Comparison of ENCODE assay signal across 10 mouse cellular contexts in the genomic region with DNA sequence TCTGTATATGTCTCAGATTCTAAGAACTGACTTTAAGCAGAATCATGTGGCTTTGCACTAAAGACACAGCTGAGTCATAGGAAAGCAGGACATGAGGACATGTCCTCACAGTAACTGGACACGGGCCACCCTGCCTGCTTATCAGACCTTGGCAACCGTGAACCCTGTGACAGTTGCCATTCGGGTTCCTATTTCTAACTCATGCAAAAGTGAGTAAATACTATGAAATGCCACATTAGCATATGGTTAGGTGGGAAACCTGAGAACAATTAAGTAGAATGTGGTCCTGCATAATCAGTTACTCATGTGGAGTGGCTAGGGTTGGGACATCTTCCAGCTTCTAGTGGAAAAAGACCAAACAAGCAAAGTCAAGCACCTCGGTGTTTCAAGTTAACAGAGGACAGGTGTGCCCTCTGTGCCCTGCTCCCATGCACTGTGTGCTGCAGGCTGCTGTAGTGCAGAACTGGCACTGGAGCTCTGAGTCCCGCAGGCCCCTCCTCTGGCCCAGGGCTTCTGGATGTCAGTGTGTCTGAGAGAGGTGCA.
DNase-seq lines count a peak whose midpoint lies in the region; ATAC-seq lines count a peak whose summit lies in the region.
"Had no signal": no experiment of that assay in that cellular context is flagged by ENCODE, and none has a peak within 500 bp of the region (broad histone marks: within the 10 kb centered on the region; RNA-seq: fewer than 3 reads in every experiment).

No protein-coding gene starts in this region.

- no peaks in the 10 kb centered on the region for H3K27me3 ChIP-seq in kidney, embryonic 14.5 days (ENCODE audit: control insufficient read depth, insufficient read depth, low read length)
- H3K27me3 ChIP-seq: CH12.LX had no signal

- no peak overlapping the region for H3K27ac ChIP-seq in kidney, embryonic 14.5 days (ENCODE audit: low read depth, low read length)

- H3K9ac ChIP-seq in kidney, embryonic 14.5 days (ENCODE audit: low read depth, low read length) = no peak overlapping the region

- intact Hi-C loops in heart, postnatal 10 days (cut with DNase I) = loop anchor here (5.0 kb wide), 1 partner anchor 88 kb away; no protein-coding TSS in a partner anchor

- no peaks in the 10 kb centered on the region for H3K4me1 ChIP-seq in kidney, embryonic 14.5 days (ENCODE audit: control insufficient read depth, insufficient read depth, low read length)

- 90% methylated on average over 5 of the region's 5 CpGs for WGBS in kidney, embryonic 14.5 days

- ATAC-seq in frontal cortex, adult (ENCODE audit: low TSS enrichment) = peak; percentile 53; the same call in 1 of the 2 replicates
- ATAC-seq in kidney, embryonic 14.5 days (ENCODE audit: low FRiP score, low TSS enrichment) = no peak

- no peaks in the 10 kb centered on the region for H3K9me3 ChIP-seq in kidney, embryonic 14.5 days (ENCODE audit: control insufficient read depth, low read length)

- no peaks in the 10 kb centered on the region for H3K36me3 ChIP-seq in kidney, embryonic 14.5 days (ENCODE audit: control insufficient read depth, insufficient read depth, low read length)

- H3K4me3 ChIP-seq in kidney, embryonic 14.5 days (ENCODE audit: low read length) = no peak overlapping the region

- no peak for DNase-seq in frontal cortex, postnatal 25 days (ENCODE audit: low spot score in 2 of 2)
- DNase-seq in kidney, adult 9 months = peak; percentile 64
- peak; percentile 83 for DNase-seq in 416B (ENCODE audit: low read depth)
- peak; percentile 64 to 73 for DNase-seq in heart, postnatal 10 days
- no peak for DNase-seq in thymus, postnatal 25 days
- DNase-seq in T-cell, adult 2 months (ENCODE audit: low spot score) = no peak
- DNase-seq: layer of hippocampus, adult 9-11 months had no signal

- H3K4me2 ChIP-seq in kidney, embryonic 14.5 days (replicated peaks; ENCODE audit: low read depth, low read length) = no peak overlapping the region

Comparison
In these comparisons a context has a peak if more than half of its experiments do, and no peak if none do; other contexts are left out.
1. DNase-seq: peak in kidney, adult 9 months (single experiment), 416B (single experiment) and heart, postnatal 10 days (2 of 2); none in frontal cortex, postnatal 25 days (0 of 2), thymus, postnatal 25 days (single experiment) and T-cell, adult 2 months (single experiment).